Mouse (Mus musculus) brain, embryonic 14.5 days (tissue): ENCODE measurements at regions not wholly inside any gene's neighbourhood (a gene's known extent, or its start where the extent isn't known, plus 50 kb on each side); places are given as distances from the start of the nearest gene placed in this dataset.

Source experiments
- CTCF ChIP-seq: fragments of 200-500 bp; IDR thresholded peaks from 2 replicates; pipeline ENCODE4 v1.5.1; 2012; ENCODE audit warnings: inconsistent platforms, mild to moderate bottlenecking, moderate library complexity, borderline replicate concordance; ENCODE audit not compliant: insufficient read depth, insufficient read length; ENCODE audit errors: extremely low read depth
- POLR2A ChIP-seq: fragments of 200-500 bp; IDR thresholded peaks from 2 replicates; pipeline ENCODE4 v1.6.1; 2012; ENCODE audit warnings: mild to moderate bottlenecking, inconsistent platforms, borderline replicate concordance; ENCODE audit not compliant: poor library complexity, insufficient read depth, insufficient read length, severe bottlenecking; ENCODE audit errors: extremely low read depth

DNA sequence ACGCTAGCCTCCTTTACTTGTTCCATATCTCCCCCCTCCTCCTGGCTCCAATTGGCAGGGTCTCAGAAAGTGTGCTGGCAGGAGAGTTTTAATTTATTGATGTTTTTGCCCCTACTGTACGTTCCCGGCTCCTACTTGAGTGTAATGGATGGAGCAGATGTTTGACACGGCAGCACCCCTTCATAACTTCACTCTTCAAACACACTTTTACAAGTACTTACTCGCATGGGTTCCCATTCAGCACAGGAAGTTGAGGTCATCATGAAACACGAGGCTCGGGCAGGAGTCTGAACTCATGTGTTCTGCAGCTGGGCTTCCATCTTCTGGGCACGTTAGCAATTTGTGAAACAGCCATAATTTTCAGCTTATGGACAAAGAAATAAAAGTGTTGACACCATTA lies 504.3 kb upstream of the Mgmt start:
- TF ChIP-seq CTCF (no peak), POLR2A (no peak)
